Mouse (Mus musculus) midbrain, embryonic 14.5 days (tissue): ENCODE data around the gene Lmo2. TPM values are rescaled to one million over a fixed set of nuclear protein-coding genes. Genes with fewer than 3 reads are reported as not detected.

Experiments used
- ATAC-seq: fragments of 200-750 bp; cut with Nextera tagmentation; 2 replicates; pipeline ENCODE4 v1.8.0; 2017; ENCODE audit warnings: moderate number of reproducible peaks, moderate library complexity; ENCODE audit not compliant: low FRiP score, low TSS enrichment
- DNase-seq: peaks from one replicate; pipeline ENCODE4 v3.0.0-alpha.2; 2015
- H3K27ac ChIP-seq: fragments of 300-500 bp; sonication (generic); replicated peaks from 2 replicates; pipeline ENCODE4 v1.5.1; 2014; ENCODE audit warnings: mild to moderate bottlenecking, low read depth, low read length, moderate library complexity
- H3K27me3 ChIP-seq: fragments of 300-500 bp; sonication (generic); 2 replicates; pipeline ENCODE4 v1.6.1; 2014; ENCODE audit warnings: low read length, control low read depth, mixed read lengths; ENCODE audit not compliant: control insufficient read depth, insufficient read depth
- H3K36me3 ChIP-seq: fragments of 300-500 bp; sonication (generic); 2 replicates; pipeline ENCODE4 v1.6.1; 2014; ENCODE audit warnings: low read length, control low read depth; ENCODE audit not compliant: control insufficient read depth, insufficient read depth
- H3K4me1 ChIP-seq: fragments of 300-500 bp; sonication (generic); 2 replicates; pipeline ENCODE4 v1.6.1; 2014; ENCODE audit warnings: mild to moderate bottlenecking, antibody characterized with exemption, low read length, control low read depth; ENCODE audit not compliant: control insufficient read depth, insufficient read depth
- H3K4me2 ChIP-seq: fragments of 300-500 bp; sonication (generic); 2 replicates; pipeline ENCODE4 v1.6.1; 2014; ENCODE audit warnings: mild to moderate bottlenecking, low read length, moderate library complexity
- H3K4me3 ChIP-seq: fragments of 300-500 bp; sonication (generic); replicated peaks from 2 replicates; pipeline ENCODE4 v1.5.1; 2014; ENCODE audit warnings: low read depth, low read length
- H3K9ac ChIP-seq: fragments of 300-500 bp; sonication (generic); replicated peaks from 2 replicates; pipeline ENCODE4 v1.6.1; 2014; ENCODE audit warnings: mild to moderate bottlenecking, low read length, moderate library complexity
- H3K9me3 ChIP-seq: fragments of 300-500 bp; sonication (generic); 2 replicates; pipeline ENCODE4 v1.6.1; 2016; ENCODE audit warnings: low read length, control low read depth, mixed read lengths; ENCODE audit not compliant: control insufficient read depth
- WGBS: fragments of 180-500 bp; shearing (Covaris S2); extraction: QIAGEN DNeasy Blood & Tissue Kit; methylation state at CpG from one replicate; pipeline ENCODE4 v1.1.7; 2014; 5-methylcytosine and 5-hydroxymethylcytosine counted together
- polyA plus RNA-seq: library from polyadenylated mRNA; unstranded; fragments of >200 nt; fragmentation: Nextera tagmentation; extraction: Ambion mirVana; gene quantifications from 2 replicates; pipeline ENCODE4 v1.2.1, GENCODE M21; 2014

Gene Lmo2
- polyA plus RNA-seq, 1 experiment from 2014 or later, result 31.6 TPM

DNA sequence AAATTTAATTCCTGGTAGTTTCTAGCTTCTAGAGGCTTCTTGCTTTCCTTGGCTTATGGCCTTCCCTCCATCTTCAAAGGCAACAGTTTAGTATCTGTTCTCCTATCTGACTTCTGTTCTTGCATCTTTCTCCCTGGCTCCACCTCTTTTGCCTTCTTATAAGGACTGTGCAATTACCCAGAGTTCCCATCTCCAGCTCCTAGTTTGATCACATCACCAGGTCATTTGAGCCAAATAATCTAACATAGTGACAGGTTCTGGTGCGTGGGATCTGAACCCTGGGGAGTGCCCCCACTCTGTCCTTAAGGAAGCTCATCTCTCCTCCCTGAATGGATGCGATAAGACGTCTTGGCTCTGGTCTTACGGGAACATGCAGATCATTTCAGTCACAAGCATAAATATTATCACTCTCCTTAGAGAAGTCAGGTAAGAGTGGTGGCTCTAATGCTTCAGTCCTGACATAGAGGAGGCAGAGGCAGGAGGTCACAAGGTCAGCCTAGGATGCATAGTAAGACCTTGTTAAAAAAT lies 31.1 kb upstream of the Lmo2 start:
- DNase-seq, result no peak
- ATAC-seq, result no peak

DNA sequence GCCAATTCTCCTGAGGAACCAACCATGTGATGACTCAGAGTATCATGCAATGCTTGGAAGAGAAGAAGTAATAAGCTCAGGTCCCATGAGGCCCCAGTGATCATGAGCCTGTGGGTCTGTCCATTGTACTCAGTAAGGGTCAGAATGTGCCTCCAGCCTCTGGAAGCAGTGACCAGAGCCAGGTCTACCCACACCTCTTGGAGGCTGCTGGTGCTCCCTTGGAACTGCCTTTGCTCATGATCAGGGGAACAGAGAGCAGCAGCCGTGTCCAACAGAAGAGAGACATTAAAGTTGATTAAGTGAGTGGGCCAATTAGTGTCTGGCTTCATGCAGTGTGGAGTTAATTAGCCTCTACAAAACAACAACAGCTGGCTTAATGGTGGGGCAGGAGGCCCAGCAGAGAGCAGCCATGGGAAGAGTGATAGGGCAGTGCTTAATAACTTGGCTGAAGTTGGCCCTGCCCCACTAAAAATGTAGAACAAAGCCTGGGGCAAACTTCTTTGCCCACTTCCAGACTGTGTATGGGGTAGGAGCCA lies 30.1 kb upstream of the Lmo2 start:
- H3K27me3 ChIP-seq, result no peaks in the 10 kb centered on the region
- H3K4me2 ChIP-seq, result no peak overlapping the region
- DNase-seq (no peak), ATAC-seq (no peak; the same call in 1 of the 2 replicates)
- peaks cover 4% of the 10 kb centered on the region; the same call in 1 of the 2 replicates for H3K4me1 ChIP-seq
- H3K27ac ChIP-seq, result no peak overlapping the region
- no peak overlapping the region for H3K4me3 ChIP-seq
- WGBS, result 34% methylated on average over 1 of the region's 1 CpGs
- H3K9me3 ChIP-seq, result no peaks in the 10 kb centered on the region
- no peaks in the 10 kb centered on the region for H3K36me3 ChIP-seq
- no peak overlapping the region for H3K9ac ChIP-seq

More for the DNA sequence above, 31.1 kb upstream of the Lmo2 start:
- no peak overlapping the region for H3K4me3 ChIP-seq
- no peak overlapping the region for H3K4me2 ChIP-seq
- no peaks in the 10 kb centered on the region for H3K9me3 ChIP-seq
- H3K9ac ChIP-seq, result no peak overlapping the region
- H3K27me3 ChIP-seq, result no peaks in the 10 kb centered on the region
- H3K27ac ChIP-seq, result no peak overlapping the region
- H3K4me1 ChIP-seq, result peaks cover 4% of the 10 kb centered on the region; the same call in 1 of the 2 replicates
- no peaks in the 10 kb centered on the region for H3K36me3 ChIP-seq
- 89% methylated on average over 4 of the region's 4 CpGs for WGBS

DNA sequence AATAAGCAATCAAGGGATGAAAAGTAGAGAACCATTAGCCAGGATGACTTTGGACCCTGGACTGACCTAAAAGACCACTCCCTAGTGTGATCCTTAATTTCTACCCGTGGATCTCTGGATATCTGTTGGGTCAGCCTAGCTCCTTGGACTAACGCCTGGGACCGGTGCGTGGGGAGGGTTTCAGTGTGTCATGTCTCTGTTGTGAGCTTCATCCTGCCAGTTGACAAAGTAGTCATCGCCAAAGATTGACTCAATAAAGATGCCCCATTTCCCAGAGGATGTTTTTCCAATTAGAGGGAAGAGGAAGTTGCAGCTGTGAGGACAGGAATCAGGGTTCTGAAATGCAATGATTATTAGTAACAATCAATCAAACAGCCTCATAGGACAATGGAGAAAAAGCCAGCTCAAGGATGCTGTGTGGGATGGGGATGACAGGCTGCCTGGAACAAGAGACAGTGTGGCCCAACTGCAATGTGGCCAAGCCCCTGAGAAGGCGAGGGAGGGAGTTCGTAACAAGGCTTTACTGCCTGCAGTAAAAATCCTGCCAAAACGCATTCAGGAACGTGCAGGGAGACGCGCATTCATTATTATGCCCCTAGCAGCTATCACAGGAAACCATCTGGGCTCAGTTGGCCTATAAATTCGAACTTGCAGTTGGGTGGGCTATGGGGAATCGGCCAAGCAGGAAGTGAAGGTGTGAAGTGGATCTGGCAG lies 27.3 kb upstream of the Lmo2 start:
- Histone ChIP-seq H3K9me3 (no peaks in the 10 kb centered on the region), H3K27me3 (no peaks in the 10 kb centered on the region), H3K27ac (no peak overlapping the region), H3K9ac (no peak overlapping the region), H3K4me1 (peaks cover 4% of the 10 kb centered on the region; the same call in 1 of the 2 replicates), H3K36me3 (no peaks in the 10 kb centered on the region), H3K4me3 (no peak overlapping the region), H3K4me2 (no peak overlapping the region)
- 51% methylated on average over 13 of the region's 13 CpGs for WGBS
- ATAC-seq, result no peak
- peak; percentile 38 for DNase-seq

DNA sequence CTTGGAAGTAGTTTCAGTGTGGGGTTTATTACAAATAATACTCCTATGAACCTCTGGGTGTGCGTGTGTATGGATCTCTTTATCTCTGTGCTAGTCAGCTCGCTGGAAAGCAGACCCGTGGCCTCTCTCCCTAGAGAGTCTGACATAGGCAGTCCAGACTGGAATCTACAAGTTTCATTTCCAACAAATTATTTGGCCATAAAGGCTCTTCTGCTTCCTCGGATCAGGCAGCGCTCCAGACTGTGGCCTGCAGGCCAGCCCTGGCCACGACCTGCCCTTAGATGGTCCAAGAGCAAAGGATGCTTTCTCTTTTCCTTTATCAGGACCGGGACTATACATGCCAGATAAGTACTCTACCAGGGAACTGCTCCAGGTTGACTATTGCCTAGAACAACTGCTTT lies 26.3 kb upstream of the Lmo2 start:
- Histone ChIP-seq H3K27ac (no peak overlapping the region), H3K9me3 (no peaks in the 10 kb centered on the region), H3K4me2 (no peak overlapping the region), H3K4me3 (no peak overlapping the region), H3K4me1 (peaks cover 8% of the 10 kb centered on the region; the same call in 1 of the 2 replicates), H3K9ac (no peak overlapping the region), H3K27me3 (no peaks in the 10 kb centered on the region), H3K36me3 (no peaks in the 10 kb centered on the region)
- no peak for ATAC-seq
- 77% methylated on average over 7 of the region's 7 CpGs for WGBS
- DNase-seq, result no peak

DNA sequence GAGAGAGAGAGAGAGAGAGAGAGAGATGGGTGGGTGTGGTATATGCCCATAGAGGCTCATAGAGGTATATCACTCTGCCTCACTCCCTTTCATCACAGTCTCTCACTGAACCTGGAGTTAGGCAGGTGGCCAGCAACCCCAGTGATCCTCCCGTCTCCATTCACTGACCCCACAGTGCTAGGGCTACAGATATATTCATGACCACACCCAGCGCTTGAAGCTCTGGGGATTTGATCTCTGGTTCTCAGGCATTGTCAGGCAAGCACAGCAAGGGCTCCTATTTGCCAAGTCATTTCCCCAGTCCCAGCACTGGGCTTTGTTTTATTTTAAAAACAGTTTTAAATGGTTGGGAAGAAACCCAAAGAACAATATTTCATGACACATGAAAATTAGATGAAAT lies 25.8 kb upstream of the Lmo2 start:
- Histone ChIP-seq H3K9me3 (no peaks in the 10 kb centered on the region), H3K27me3 (no peaks in the 10 kb centered on the region), H3K4me3 (no peak overlapping the region), H3K4me2 (no peak overlapping the region), H3K4me1 (peaks cover 8% of the 10 kb centered on the region; the same call in 1 of the 2 replicates), H3K36me3 (no peaks in the 10 kb centered on the region), H3K27ac (no peak overlapping the region), H3K9ac (no peak overlapping the region)
- DNase-seq, result no peak
- 46% methylated on average over 2 of the region's 2 CpGs for WGBS
- ATAC-seq, result no peak

DNA sequence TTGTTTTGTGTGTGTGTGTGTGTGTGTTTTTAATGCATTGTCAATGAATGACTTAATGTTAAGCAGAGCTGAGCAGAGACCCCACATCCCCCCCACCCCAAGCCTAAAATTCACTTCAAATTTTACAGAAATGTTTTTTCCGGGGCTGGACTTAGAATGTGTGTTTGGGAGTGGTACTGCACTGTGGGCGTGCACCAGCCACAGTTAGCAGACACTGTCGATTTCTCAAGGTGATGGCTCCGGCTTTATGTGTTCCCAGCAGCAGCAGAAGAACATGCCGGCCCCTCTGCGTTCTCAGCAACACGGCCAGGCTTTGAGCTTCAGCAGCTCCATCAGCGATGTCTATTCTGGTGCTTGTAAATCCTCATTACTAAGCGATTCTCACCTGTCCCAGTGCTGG lies 25.3 kb upstream of the Lmo2 start:
- ATAC-seq (no peak), DNase-seq (no peak)
- no peak overlapping the region for H3K4me3 ChIP-seq
- H3K4me1 ChIP-seq, result peaks cover 8% of the 10 kb centered on the region; the same call in 1 of the 2 replicates
- no peak overlapping the region for H3K27ac ChIP-seq
- 81% methylated on average over 9 of the region's 9 CpGs for WGBS
- no peaks in the 10 kb centered on the region for H3K36me3 ChIP-seq
- H3K27me3 ChIP-seq, result no peaks in the 10 kb centered on the region
- H3K4me2 ChIP-seq, result no peak overlapping the region
- no peak overlapping the region for H3K9ac ChIP-seq
- H3K9me3 ChIP-seq, result no peaks in the 10 kb centered on the region

DNA sequence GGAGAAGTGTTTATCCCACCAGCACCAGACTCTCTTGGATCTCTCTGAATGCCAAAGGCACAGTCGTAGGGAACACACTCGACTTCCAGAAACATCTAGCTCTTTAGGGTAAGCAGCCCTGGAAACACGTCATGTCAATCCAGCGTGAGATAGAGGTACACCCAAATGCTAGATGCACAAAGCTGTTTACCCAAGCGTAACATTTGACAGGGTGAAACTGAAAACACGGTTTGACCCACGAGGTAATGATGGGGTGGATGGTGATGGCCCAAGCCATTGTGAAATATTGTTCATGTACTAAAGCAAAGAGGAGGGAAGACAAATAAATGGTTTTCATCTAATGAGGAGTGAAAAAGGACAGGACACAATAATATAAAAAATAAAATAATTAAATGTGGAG lies 23.5 kb upstream of the Lmo2 start:
- DNase-seq, result no peak
- no peaks in the 10 kb centered on the region for H3K36me3 ChIP-seq
- peaks cover 8% of the 10 kb centered on the region; the same call in 1 of the 2 replicates for H3K4me1 ChIP-seq
- H3K9me3 ChIP-seq, result no peaks in the 10 kb centered on the region
- no peaks in the 10 kb centered on the region for H3K27me3 ChIP-seq
- H3K9ac ChIP-seq, result no peak overlapping the region
- no peak overlapping the region for H3K4me3 ChIP-seq
- no peak overlapping the region for H3K4me2 ChIP-seq
- no peak overlapping the region for H3K27ac ChIP-seq
- WGBS, result 31% methylated on average over 7 of the region's 7 CpGs
- ATAC-seq, result no peak

DNA sequence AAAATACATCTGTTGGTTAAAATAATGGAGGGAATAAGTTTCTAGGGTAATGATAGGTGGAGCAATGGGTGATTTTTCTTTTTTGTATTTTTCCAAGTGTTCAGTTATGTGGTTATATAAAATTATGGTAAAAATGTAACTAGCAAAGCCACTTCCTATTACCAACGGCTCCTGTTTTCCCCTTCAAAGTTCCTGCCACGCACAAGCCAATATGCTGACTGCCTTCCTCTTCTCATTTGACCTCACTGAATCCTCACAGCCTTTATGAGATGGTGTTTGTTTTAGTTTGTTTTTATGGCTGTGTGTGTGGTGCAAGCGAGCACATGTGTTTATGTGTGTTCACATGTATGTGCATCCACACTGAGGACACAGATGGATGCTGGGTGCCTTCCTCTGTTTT lies 23.1 kb upstream of the Lmo2 start:
- 91% methylated on average over 3 of the region's 3 CpGs for WGBS
- H3K4me2 ChIP-seq, result no peak overlapping the region
- H3K27ac ChIP-seq, result no peak overlapping the region
- no peaks in the 10 kb centered on the region for H3K9me3 ChIP-seq
- H3K4me3 ChIP-seq, result no peak overlapping the region
- H3K4me1 ChIP-seq, result peaks cover 8% of the 10 kb centered on the region; the same call in 1 of the 2 replicates
- H3K36me3 ChIP-seq, result no peaks in the 10 kb centered on the region
- no peak overlapping the region for H3K9ac ChIP-seq
- DNase-seq, result no peak
- no peaks in the 10 kb centered on the region for H3K27me3 ChIP-seq
- no peak for ATAC-seq
